ENCODE assay signal across 20 mouse cellular contexts in the genomic region with DNA sequence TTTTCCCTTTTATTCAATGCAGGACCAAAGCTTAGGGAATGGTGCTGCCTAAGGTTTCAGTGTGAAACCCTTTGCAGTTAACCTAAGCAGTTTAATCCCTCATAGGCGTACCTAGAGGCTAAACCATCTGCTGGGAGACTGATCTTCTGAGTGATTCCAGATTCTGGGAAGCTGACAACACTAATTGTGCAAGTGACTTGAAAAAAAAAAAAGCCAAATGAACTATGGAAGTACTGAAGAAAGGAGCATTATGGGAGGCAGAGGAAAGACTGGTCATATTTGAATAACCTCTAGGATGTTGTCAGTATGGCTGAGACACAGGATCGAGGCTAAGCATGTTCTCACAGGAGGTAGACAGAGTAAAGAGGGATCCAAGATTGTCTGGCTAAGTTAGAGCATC. TPM values are rescaled to one million over a fixed set of nuclear protein-coding genes. Genes with fewer than 3 reads are reported as not detected.
DNase-seq lines count a peak whose midpoint lies in the region; ATAC-seq and TF ChIP-seq lines count a peak whose summit lies in the region.
"Had no signal": no experiment of that assay in that cellular context is flagged by ENCODE, and none has a peak within 500 bp of the region (broad histone marks: within the 10 kb centered on the region; RNA-seq: fewer than 3 reads in every experiment).

No protein-coding gene starts in this region.

- 76% methylated on average over 2 of the region's 2 CpGs for WGBS in lung, embryonic 16.5 days
- WGBS in lung, postnatal 0 days: 45% methylated on average over 2 of the region's 2 CpGs
- 64% methylated on average over 2 of the region's 2 CpGs for WGBS in heart, embryonic 10.5 days

- H3K4me2 ChIP-seq in lung, embryonic 16.5 days (ENCODE audit: low read depth, low read length): no peak overlapping the region
- H3K4me2 ChIP-seq in lung, postnatal 0 days (replicated peaks; ENCODE audit: low read depth, low read length): no peak overlapping the region

- H3K27me3 ChIP-seq in lung, embryonic 16.5 days (ENCODE audit: control insufficient read depth, insufficient read depth, low read depth, low read length): no peaks in the 10 kb centered on the region
- H3K27me3 ChIP-seq in lung, postnatal 0 days (replicated peaks; ENCODE audit: insufficient read depth, low read length): no peaks in the 10 kb centered on the region
- no peaks in the 10 kb centered on the region for H3K27me3 ChIP-seq in heart, embryonic 10.5 days (ENCODE audit: insufficient read depth, poor library complexity, severe bottlenecking)
- H3K27me3 ChIP-seq: Patski had no signal

- no peaks in the 10 kb centered on the region for H3K9me3 ChIP-seq in lung, embryonic 16.5 days (ENCODE audit: control insufficient read depth, low read length)
- H3K9me3 ChIP-seq in lung, postnatal 0 days (ENCODE audit: low read length): no peaks in the 10 kb centered on the region
- no peaks in the 10 kb centered on the region for H3K9me3 ChIP-seq in heart, embryonic 10.5 days

- no peak overlapping the region for H3K4me3 ChIP-seq in lung, embryonic 16.5 days (ENCODE audit: low read length)
- H3K4me3 ChIP-seq in lung, postnatal 0 days (ENCODE audit: low read depth, low read length): no peak overlapping the region
- H3K4me3 ChIP-seq in heart, embryonic 10.5 days: no peak overlapping the region

- no peak overlapping the region for H3K9ac ChIP-seq in lung, embryonic 16.5 days (ENCODE audit: low read length)
- H3K9ac ChIP-seq in lung, postnatal 0 days (replicated peaks; ENCODE audit: low read depth): no peak overlapping the region

- H3K4me1 ChIP-seq in lung, embryonic 16.5 days (replicated peaks; ENCODE audit: control insufficient read depth, insufficient read depth, low read length): no peaks in the 10 kb centered on the region
- H3K4me1 ChIP-seq in lung, postnatal 0 days (ENCODE audit: insufficient read depth, low read depth, low read length): no peaks in the 10 kb centered on the region
- no peaks in the 10 kb centered on the region for H3K4me1 ChIP-seq in heart, embryonic 10.5 days

- DNase-seq in lung, postnatal 10 days: no peak
- peak; percentile 73 for DNase-seq in lung, postnatal 0 days (ENCODE audit: low spot score)
- DNase-seq in lung, postnatal 25 days (ENCODE audit: low spot score): no peak
- DNase-seq in lung, postnatal 36 days: peak; percentile 15
- DNase-seq in lung, adult 18-20 months: no peak
- peak; percentile 77 for DNase-seq in adipocyte (ENCODE audit: low spot score)
- no peak for DNase-seq in heart, embryonic 10.5 days (ENCODE audit: low spot score)
- DNase-seq: adrenal gland, adult 2 months; adrenal gland, adult 8-10 months; adrenal gland, postnatal 25 days; adrenal gland, postnatal 36 days; B cell, adult 2 months; cerebellum, adult 11 months; cerebellum, adult 11-12 months; cerebellum, adult 18-20 months had no signal

- ATAC-seq in lung, embryonic 16.5 days (ENCODE audit: low read depth): no peak
- ATAC-seq in lung, postnatal 0 days: peak; percentile 65
- ATAC-seq: activated CD4-positive, CD25-positive, alpha-beta regulatory T cell, adult 4 months; CD4-positive, CD25-positive, alpha-beta regulatory T cell, adult 4 months; Patski had no signal

- TF ChIP-seq EP300 in lung, postnatal 0 days (IDR thresholded peaks at IDR 0.05): no peak

- no peaks in the 10 kb centered on the region for H3K36me3 ChIP-seq in lung, embryonic 16.5 days (ENCODE audit: control insufficient read depth, insufficient read depth, low read length)
- no peaks in the 10 kb centered on the region for H3K36me3 ChIP-seq in lung, postnatal 0 days (ENCODE audit: insufficient read depth, low read length)
- no peaks in the 10 kb centered on the region for H3K36me3 ChIP-seq in heart, embryonic 10.5 days
- H3K36me3 ChIP-seq: G1E had no signal

- TF ChIP-seq CTCF in lung, postnatal 0 days (IDR thresholded peaks at IDR 0.05): no peak

- H3K27ac ChIP-seq in lung, embryonic 16.5 days (ENCODE audit: low read length): peak overlapping the region; percentile 67
- peak overlapping the region; percentile 70 for H3K27ac ChIP-seq in lung, postnatal 0 days (ENCODE audit: low read length)
- no peak overlapping the region for H3K27ac ChIP-seq in heart, embryonic 10.5 days

RNA-seq across cellular contexts. Expression of gene Enpp5, which starts 36.3 kb away (rescaled TPM):
- polyA plus RNA-seq in lung, embryonic 16.5 days (2015; fragmentation: Nextera tagmentation; extraction: Ambion mirVana): 30.1 and 34.4 TPM in 2 replicates
- polyA plus RNA-seq in lung, postnatal 0 days (2015; fragmentation: Nextera tagmentation; extraction: Ambion mirVana): 15.3 and 19.4 TPM in 2 replicates
- polyA plus RNA-seq in heart, embryonic 10.5 days (2016; fragmentation: Nextera tagmentation; extraction: Ambion mirVana): 8.8 and 11.1 TPM in 2 replicates
- polyA plus RNA-seq: G1E had no signal

Comparison
In these comparisons a context has a peak if more than half of its experiments do, and no peak if none do; other contexts are left out.
1. DNase-seq: peak in lung, postnatal 0 days (single experiment), lung, postnatal 36 days (single experiment) and adipocyte (single experiment); none in lung, postnatal 10 days (single experiment), lung, postnatal 25 days (single experiment), lung, adult 18-20 months (0 of 2) and heart, embryonic 10.5 days (single experiment).